Mouse (Mus musculus) cerebellum, adult 18-20 months (tissue): Measurements from ENCODE around the gene Chn2.

Experiments used
- DNase-seq, 2 experiments: peaks; one replicate each; pipeline ENCODE4 v3.0.0; 2021

The Chn2 gene

GRCm38 (mm10) chr6:54039357-54039804, at the start of gene Chn2:
Gene Chn2 (plus strand): TSS chr6:54039554.
- peak; percentile 84 to 87 for DNase-seq

GRCm38 (mm10) chr6:53992386-53992785, 47.0 kb upstream of the Chn2 start:
- peak; percentile 15 to 20 for DNase-seq

- no peak for DNase-seq
Observed at GRCm38 (mm10) chr6:53995519-53995918, 43.8 kb upstream of the Chn2 start.

GRCm38 (mm10) chr6:53996226-53996955, 43.0 kb upstream of the Chn2 start:
- no peak for DNase-seq

GRCm38 (mm10) chr6:54005302-54005701, 34.1 kb upstream of the Chn2 start:
- no peak for DNase-seq

GRCm38 (mm10) chr6:54008448-54009120, 30.8 kb upstream of the Chn2 start:
- DNase-seq: peak; percentile 27 to 40

- DNase-seq: no peak
Observed at GRCm38 (mm10) chr6:54009293-54009692, 30.1 kb upstream of the Chn2 start.

- DNase-seq: no peak
Observed at GRCm38 (mm10) chr6:54010362-54010761, 29.0 kb upstream of the Chn2 start.

GRCm38 (mm10) chr6:54012163-54012562, 27.2 kb upstream of the Chn2 start:
- DNase-seq: no peak

GRCm38 (mm10) chr6:54018038-54018437, 21.3 kb upstream of the Chn2 start:
- DNase-seq: no peak

- no peak for DNase-seq
Observed at GRCm38 (mm10) chr6:54018861-54019260, 20.5 kb upstream of the Chn2 start.

- DNase-seq: no peak
Observed at GRCm38 (mm10) chr6:54021123-54021789, 18.1 kb upstream of the Chn2 start.

GRCm38 (mm10) chr6:54023846-54024245, 15.5 kb upstream of the Chn2 start:
- DNase-seq: no peak

- DNase-seq: no peak
Observed at GRCm38 (mm10) chr6:54028706-54029105, 10.6 kb upstream of the Chn2 start.

GRCm38 (mm10) chr6:54030351-54030750, 9.0 kb upstream of the Chn2 start:
- no peak for DNase-seq

- DNase-seq: no peak
Observed at GRCm38 (mm10) chr6:54030776-54031175, 8.6 kb upstream of the Chn2 start.

GRCm38 (mm10) chr6:54034471-54034870, 4.9 kb upstream of the Chn2 start:
- DNase-seq: peak; percentile 55 to 57

- no peak for DNase-seq
Observed at GRCm38 (mm10) chr6:54035548-54035947, 3.8 kb upstream of the Chn2 start.

GRCm38 (mm10) chr6:54038866-54039265, 488 bp upstream of the Chn2 start:
- peak in 1 of 2 experiments; percentile 56 for DNase-seq

GRCm38 (mm10) chr6:54039805-54040447, 572 bp downstream of the Chn2 start:
- peak; percentile 71 to 80 for DNase-seq

- DNase-seq: peak in 1 of 2 experiments; percentile 43
Observed at GRCm38 (mm10) chr6:54040448-54040844, 1.1 kb downstream of the Chn2 start.

- DNase-seq: peak; percentile 53 to 57
Observed at GRCm38 (mm10) chr6:54041386-54042043, 2.2 kb downstream of the Chn2 start.

GRCm38 (mm10) chr6:54042142-54042541, 2.8 kb downstream of the Chn2 start:
- peak; percentile 73 to 84 for DNase-seq
